Mouse (Mus musculus): ENCODE data around the gene Med27.

DNA sequence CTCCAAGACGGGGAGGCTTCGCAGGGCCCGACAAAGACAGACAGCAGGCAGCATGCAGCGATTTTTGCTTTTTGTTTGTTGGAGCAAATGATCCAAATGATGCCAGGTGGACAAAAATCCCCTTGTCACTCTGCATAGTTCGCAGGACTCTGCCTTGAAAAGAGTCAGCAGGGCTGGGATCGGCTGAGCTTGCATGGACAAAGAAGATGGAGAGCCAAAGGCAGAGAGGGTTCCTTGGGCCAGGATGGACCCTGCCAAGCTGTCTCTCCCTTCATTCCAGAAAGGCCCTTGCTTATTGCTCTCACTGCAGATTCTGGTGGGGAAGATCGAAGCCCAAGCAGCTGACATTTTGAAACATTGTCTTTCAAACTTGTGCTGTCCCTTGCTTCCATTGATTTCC is 64.3 kb downstream of the Med27 start:
- TF ChIP-seq POLR2A (IDR thresholded peaks at IDR 0.05; ENCODE audit: insufficient read depth, low read length) (no peak), EP300 (IDR thresholded peaks at IDR 0.05; ENCODE audit: insufficient read depth, low read depth, low read length) (no peak)
